Mouse (Mus musculus) limb, embryonic 11.5 days (tissue): ENCODE data around the gene Syngr3. TPM values are rescaled to one million over a fixed set of nuclear protein-coding genes. Genes with fewer than 3 reads are reported as not detected.

ENCODE experiments used
- ATAC-seq: fragments of 200-750 bp; cut with Nextera tagmentation; 2 replicates; pipeline ENCODE4 v1.8.0; 2017; ENCODE audit warnings: low read depth; ENCODE audit not compliant: insufficient number of reproducible peaks, low FRiP score, low TSS enrichment
- DNase-seq: peaks from one replicate; pipeline ENCODE4 v3.0.0-alpha.2; 2015; ENCODE audit warnings: low spot score
- H3K27ac ChIP-seq: fragments of 300-500 bp; sonication (generic); replicated peaks from 2 replicates; pipeline ENCODE4 v1.5.1; 2014; ENCODE audit warnings: low read depth, mild to moderate bottlenecking, low read length
- H3K27me3 ChIP-seq: fragments of 300-500 bp; sonication (generic); 2 replicates; pipeline ENCODE4 v1.6.1; 2014; ENCODE audit warnings: mild to moderate bottlenecking, low read length, mixed read lengths; ENCODE audit not compliant: control insufficient read depth, insufficient read depth
- H3K36me3 ChIP-seq: fragments of 300-500 bp; sonication (generic); 2 replicates; pipeline ENCODE4 v1.6.1; 2014; ENCODE audit warnings: mild to moderate bottlenecking, low read length, moderate library complexity, mixed read lengths; ENCODE audit not compliant: control insufficient read depth, insufficient read depth
- H3K4me1 ChIP-seq: fragments of 300-500 bp; sonication (generic); 2 replicates; pipeline ENCODE4 v1.6.1; 2014; ENCODE audit warnings: low read length, mixed read lengths; ENCODE audit not compliant: control insufficient read depth, insufficient read depth
- H3K4me2 ChIP-seq: fragments of 300-500 bp; sonication (generic); 2 replicates; pipeline ENCODE4 v1.6.1; 2014; ENCODE audit warnings: low read depth, mild to moderate bottlenecking, moderate library complexity; ENCODE audit not compliant: severe bottlenecking
- H3K4me3 ChIP-seq: fragments of 300-500 bp; sonication (generic); 2 replicates; pipeline ENCODE4 v1.5.1; 2014; ENCODE audit warnings: low read depth, low read length
- H3K9ac ChIP-seq: fragments of 300-500 bp; sonication (generic); 2 replicates; pipeline ENCODE4 v1.6.1; 2014; ENCODE audit warnings: mild to moderate bottlenecking, low read length
- H3K9me3 ChIP-seq: fragments of 300-500 bp; sonication (generic); 2 replicates; pipeline ENCODE4 v1.6.1; 2016; ENCODE audit warnings: low read length; ENCODE audit not compliant: control insufficient read depth
- WGBS: fragments of 180-500 bp; shearing (Covaris S2); extraction: QIAGEN DNeasy Blood & Tissue Kit; methylation state at CpG from one replicate; pipeline ENCODE4 v1.1.7; 2014; 5-methylcytosine and 5-hydroxymethylcytosine counted together
- polyA plus RNA-seq: library from polyadenylated mRNA; unstranded; fragments of >200 nt; fragmentation: Nextera tagmentation; extraction: Ambion mirVana; gene quantifications from 2 replicates; pipeline ENCODE4 v1.2.1, GENCODE M21; 2014

Syngr3 gene
- polyA plus RNA-seq, 1 experiment from 2014 or later: 6.6 TPM

DNA sequence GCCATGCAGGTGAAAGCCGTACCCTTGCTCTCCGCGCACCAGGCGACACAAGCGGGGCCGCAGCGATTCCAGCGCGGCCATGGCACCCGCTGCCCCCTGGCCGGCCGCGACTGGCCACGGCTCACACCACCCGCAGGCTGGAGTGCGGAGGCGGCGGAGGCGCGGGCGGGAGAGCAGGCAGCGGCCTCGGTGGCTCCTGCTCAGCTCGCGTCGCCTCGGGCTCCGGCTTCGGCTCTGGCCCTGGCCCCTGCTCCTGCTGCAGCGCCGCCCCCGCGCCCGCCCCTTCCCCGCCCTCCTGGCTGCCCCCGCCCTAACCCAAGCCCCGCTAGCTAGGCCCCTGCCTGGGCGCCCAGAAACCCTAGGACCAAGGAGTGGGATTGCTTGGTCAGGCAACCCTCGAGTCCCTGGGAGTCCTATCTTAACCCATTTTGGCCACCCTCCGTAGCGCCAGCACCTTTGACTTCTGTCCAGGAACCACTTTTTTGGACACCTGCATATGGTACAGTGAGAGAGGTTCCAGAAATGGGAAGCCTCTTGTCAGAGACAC lies 39.6 kb downstream of the Syngr3 start, which contains the start of gene Slc9a3r2:
Gene Slc9a3r2, minus strand, starts transcription at position 258 of the 547 bp plus-strand sequence.
- no peaks in the 10 kb centered on the region for H3K9me3 ChIP-seq
- H3K4me3 ChIP-seq: peak within 1 kb of the TSS; percentile 80
- ATAC-seq (peak; percentile 60), DNase-seq (peak; percentile 77)
- peaks cover 15% of the 10 kb centered on the region for H3K4me1 ChIP-seq
- WGBS: under 1% methylated on average over 41 of the region's 41 CpGs
- 0 out of 2 replicates have a peak, but pooled peaks cover 2% of the 10 kb centered on the region for H3K36me3 ChIP-seq
- peak within 1 kb of the TSS; percentile 56; the same call in 1 of the 2 replicates for H3K27ac ChIP-seq
- H3K9ac ChIP-seq: peak within 1 kb of the TSS; percentile 89
- H3K4me2 ChIP-seq: peak within 1 kb of the TSS; percentile 99
- no peaks in the 10 kb centered on the region for H3K27me3 ChIP-seq

DNA sequence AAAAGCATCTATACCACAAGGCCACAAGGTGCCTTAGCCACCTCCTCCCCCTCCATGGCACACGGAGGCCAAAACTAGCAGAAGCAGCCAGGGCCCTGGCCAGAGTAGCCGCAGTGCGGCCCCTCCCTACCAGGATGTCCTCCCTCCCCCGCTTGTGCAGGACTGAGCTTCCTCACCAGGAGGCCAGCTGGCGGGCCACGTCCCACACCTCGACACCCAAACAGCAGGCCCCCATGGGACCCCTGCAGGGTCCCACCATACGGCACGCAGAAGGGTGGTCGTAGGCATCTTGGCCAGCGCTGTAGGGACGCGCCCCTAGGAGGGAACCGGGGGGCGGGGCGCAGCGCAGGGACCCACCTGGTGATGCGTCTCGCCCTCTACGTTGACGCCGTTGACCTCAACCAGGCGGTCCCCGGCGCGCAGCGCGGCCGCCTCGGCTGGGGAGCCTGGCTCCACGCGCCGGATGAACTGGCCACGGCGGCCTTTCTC lies 40.1 kb downstream of the Syngr3 start:
- WGBS: under 1% methylated on average over 32 of the region's 35 CpGs
- peak; percentile 28; the same call in 1 of the 2 replicates for ATAC-seq
- no peaks in the 10 kb centered on the region for H3K27me3 ChIP-seq
- peak overlapping the region; percentile 89 for H3K9ac ChIP-seq
- peaks cover 18% of the 10 kb centered on the region for H3K4me1 ChIP-seq
- no peak for DNase-seq
- no peaks in the 10 kb centered on the region for H3K9me3 ChIP-seq
- H3K27ac ChIP-seq: peak overlapping the region; percentile 56; the same call in 1 of the 2 replicates
- H3K4me3 ChIP-seq: peak overlapping the region; percentile 80
- H3K4me2 ChIP-seq: peak overlapping the region; percentile 99
- H3K36me3 ChIP-seq: 0 out of 2 replicates have a peak, but pooled peaks cover 2% of the 10 kb centered on the region

DNA sequence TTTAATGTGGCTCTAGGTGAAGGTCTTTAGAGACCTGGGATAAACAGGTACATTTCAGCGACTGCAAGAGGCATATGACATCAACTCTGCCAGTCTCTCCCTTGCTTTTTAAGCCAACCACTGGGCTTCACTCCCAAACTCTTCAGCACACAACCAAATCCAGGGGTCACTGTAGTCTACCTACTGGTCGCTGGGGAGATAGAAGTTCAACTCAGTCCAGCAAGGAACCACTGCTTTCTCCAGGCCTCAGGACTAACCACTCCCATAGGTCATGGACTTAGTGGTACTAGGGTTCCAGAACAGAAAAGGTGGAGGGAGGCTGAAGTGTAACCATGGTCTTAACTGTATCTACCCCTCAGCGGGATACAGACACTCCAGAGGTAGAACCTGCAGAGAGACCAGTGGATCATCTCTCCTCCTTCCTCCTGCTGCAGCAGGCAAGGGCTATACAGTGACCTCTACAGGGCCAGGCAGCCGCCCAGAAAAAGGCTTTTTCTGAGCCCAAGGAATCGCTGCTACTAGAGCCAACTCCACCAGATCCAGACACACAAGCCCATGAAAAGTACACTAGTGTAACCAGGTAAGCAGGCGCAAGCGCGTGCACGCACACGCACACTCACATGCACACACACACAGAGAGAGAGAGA lies 40.9 kb downstream of the Syngr3 start:
- H3K4me1 ChIP-seq: peaks cover 23% of the 10 kb centered on the region
- WGBS: 73% methylated on average over 10 of the region's 10 CpGs

DNA sequence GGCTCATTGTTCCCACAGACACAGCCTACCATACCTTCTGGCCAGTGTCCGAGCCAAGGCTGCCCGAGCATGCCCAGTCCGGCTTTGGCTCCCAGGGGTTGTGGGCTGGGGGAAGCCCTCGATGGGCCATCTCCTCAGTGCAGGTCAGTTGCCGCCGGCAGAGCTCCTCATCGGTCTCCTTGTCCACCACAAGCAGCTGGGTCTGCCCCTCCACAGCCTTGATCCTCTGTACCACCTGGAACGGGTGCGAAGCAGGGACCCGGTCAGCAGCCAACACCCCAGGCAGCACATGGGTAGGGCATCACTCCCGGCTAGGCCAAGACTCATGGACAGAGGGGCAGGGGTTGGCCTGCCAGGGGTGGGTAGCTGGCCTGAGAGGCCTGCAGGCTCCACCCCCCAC lies 42.3 kb downstream of the Syngr3 start:
- Histone ChIP-seq H3K9ac (no peak overlapping the region; the same call in 1 of the 2 replicates), H3K4me1 (peaks cover 26% of the 10 kb centered on the region), H3K4me2 (no peak overlapping the region), H3K9me3 (no peaks in the 10 kb centered on the region), H3K27me3 (no peaks in the 10 kb centered on the region), H3K36me3 (peaks cover 4% of the 10 kb centered on the region; the same call in 1 of the 2 replicates), H3K27ac (no peak overlapping the region), H3K4me3 (no peak overlapping the region)
- ATAC-seq (no peak), DNase-seq (no peak)
- 80% methylated on average over 11 of the region's 11 CpGs for WGBS

More for the DNA sequence above, 40.9 kb downstream of the Syngr3 start:
- no peak for ATAC-seq
- Histone ChIP-seq H3K4me2 (peak overlapping the region; percentile 99), H3K9me3 (no peaks in the 10 kb centered on the region), H3K36me3 (0 out of 2 replicates have a peak, but pooled peaks cover 2% of the 10 kb centered on the region), H3K9ac (no peak overlapping the region; the same call in 1 of the 2 replicates), H3K4me3 (peak overlapping the region; percentile 80), H3K27ac (no peak overlapping the region), H3K27me3 (no peaks in the 10 kb centered on the region)
- no peak for DNase-seq

DNA sequence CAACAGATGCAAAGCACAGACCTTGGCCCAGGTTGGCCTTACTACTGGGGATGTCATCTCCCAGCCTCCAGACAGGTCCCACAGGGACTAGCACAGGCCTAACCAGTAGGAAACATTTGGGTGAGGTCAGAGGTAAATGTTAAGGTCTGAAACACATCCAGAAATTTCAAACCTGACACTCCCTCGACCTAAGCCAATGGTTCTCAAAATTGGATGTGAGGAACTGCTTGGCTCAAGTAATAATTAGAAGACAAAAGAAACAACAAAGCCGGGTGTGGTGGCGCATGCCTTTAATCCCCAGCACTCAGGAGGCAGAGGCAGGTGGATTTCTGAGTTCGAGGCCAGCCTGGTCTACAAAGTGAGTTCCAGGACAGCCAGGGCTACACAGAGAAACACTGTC lies 43.4 kb downstream of the Syngr3 start:
- Histone ChIP-seq H3K9me3 (no peaks in the 10 kb centered on the region), H3K27me3 (no peaks in the 10 kb centered on the region), H3K27ac (no peak overlapping the region), H3K4me1 (peaks cover 26% of the 10 kb centered on the region), H3K9ac (no peak overlapping the region), H3K4me3 (no peak overlapping the region), H3K36me3 (peaks cover 6% of the 10 kb centered on the region; the same call in 1 of the 2 replicates), H3K4me2 (no peak overlapping the region)
- no peak for DNase-seq
- 89% methylated on average over 4 of the region's 4 CpGs for WGBS
- ATAC-seq: no peak

DNA sequence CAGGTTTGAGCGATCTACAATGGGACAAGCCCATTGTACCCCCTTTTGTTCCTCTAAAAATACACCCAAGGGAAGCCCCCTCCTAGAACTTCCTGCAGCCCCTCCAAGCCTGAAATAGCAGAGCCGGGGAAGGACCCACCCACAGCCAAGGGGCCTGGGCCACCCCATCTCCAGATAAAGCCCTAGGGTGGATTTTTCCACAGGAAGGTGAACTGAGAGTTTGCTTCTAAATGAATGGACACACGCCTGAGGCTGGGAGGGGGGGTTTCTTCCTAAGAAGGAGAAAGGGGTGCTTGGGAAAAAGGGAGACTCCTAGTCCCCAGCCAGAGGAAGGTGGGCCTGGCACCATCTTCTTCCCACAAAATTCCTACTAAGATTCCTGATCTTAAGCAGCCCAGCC lies 43.8 kb downstream of the Syngr3 start:
- no peak overlapping the region for H3K9ac ChIP-seq
- DNase-seq (no peak), ATAC-seq (no peak)
- H3K36me3 ChIP-seq: peaks cover 6% of the 10 kb centered on the region; the same call in 1 of the 2 replicates
- no peaks in the 10 kb centered on the region for H3K9me3 ChIP-seq
- no peak overlapping the region for H3K27ac ChIP-seq
- H3K4me1 ChIP-seq: peaks cover 26% of the 10 kb centered on the region
- no peak overlapping the region for H3K4me3 ChIP-seq
- WGBS: 89% methylated on average over 3 of the region's 3 CpGs
- H3K4me2 ChIP-seq: no peak overlapping the region
- H3K27me3 ChIP-seq: no peaks in the 10 kb centered on the region

DNA sequence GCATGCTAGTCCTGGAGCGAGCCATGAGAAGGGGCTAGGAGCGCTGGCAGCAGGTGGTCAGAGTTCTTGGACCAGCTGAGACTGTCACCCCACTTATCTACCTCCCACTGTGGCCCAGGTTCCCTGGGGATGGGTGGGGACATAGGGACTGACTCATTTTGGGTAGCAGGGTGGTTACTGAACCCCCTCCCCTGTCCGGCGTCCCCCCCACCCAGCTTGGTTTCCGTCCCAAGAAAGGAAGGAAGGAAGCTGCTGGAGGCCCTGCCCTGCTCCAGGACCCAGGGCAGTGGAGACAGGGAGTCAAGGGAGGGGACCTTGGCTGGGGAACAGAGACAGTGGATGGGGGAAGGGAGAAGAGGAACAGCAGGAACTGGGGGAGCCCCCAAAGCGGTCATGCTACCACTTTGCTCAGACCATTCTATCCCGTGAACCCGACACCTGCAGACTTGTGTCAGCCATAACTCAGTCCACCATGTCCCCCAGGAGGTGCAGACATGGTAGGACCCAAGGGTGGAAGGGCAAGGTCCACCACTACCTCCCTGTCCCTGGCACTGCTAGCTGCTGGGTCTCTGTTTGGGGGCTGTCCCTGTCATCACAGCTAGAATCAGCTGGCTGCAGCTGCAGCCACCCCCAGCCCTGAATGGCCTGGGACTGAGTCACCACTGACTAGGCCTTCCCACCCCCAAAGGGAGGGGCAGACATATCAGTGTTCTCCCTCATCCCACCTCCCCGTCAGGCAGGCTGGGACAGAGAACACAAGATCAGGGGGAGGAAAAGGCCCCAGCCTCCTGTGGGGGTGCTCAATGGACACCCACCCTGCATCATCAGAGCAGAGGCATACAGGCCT lies 44.7 kb downstream of the Syngr3 start:
- ATAC-seq (no peak), DNase-seq (no peak)
- no peaks in the 10 kb centered on the region for H3K27me3 ChIP-seq
- peaks cover 27% of the 10 kb centered on the region for H3K4me1 ChIP-seq
- H3K4me2 ChIP-seq: no peak overlapping the region
- no peak overlapping the region for H3K27ac ChIP-seq
- WGBS: 82% methylated on average over 9 of the region's 9 CpGs
- no peak overlapping the region for H3K9ac ChIP-seq
- no peaks in the 10 kb centered on the region for H3K9me3 ChIP-seq
- no peak overlapping the region for H3K4me3 ChIP-seq
- peaks cover 8% of the 10 kb centered on the region for H3K36me3 ChIP-seq
